Mouse (Mus musculus) midbrain, embryonic 16.5 days (tissue): ENCODE results near the gene Rnf216. TPM values are rescaled to one million over a fixed set of nuclear protein-coding genes. Genes with fewer than 3 reads are reported as not detected.

Source experiments
- ATAC-seq: fragments of 200-750 bp; cut with Nextera tagmentation; 2 replicates; pipeline ENCODE4 v1.8.0; 2017; ENCODE audit warnings: moderate TSS enrichment
- H3K27ac ChIP-seq: fragments of 300-500 bp; sonication (generic); 2 replicates; pipeline ENCODE4 v1.5.1; 2014; ENCODE audit warnings: mild to moderate bottlenecking, low read length, mixed read lengths
- H3K27me3 ChIP-seq: fragments of 300-500 bp; sonication (generic); 2 replicates; pipeline ENCODE4 v1.6.1; 2014; ENCODE audit warnings: low read depth, low read length, mixed read lengths; ENCODE audit not compliant: control insufficient read depth, insufficient read depth
- H3K36me3 ChIP-seq: fragments of 300-500 bp; sonication (generic); 2 replicates; pipeline ENCODE4 v1.6.1; 2014; ENCODE audit warnings: mild to moderate bottlenecking, low read length, moderate library complexity, mixed read lengths; ENCODE audit not compliant: control insufficient read depth, insufficient read depth
- H3K4me1 ChIP-seq: fragments of 300-500 bp; sonication (generic); 2 replicates; pipeline ENCODE4 v1.6.1; 2014; ENCODE audit warnings: mild to moderate bottlenecking, low read length, mixed read lengths; ENCODE audit not compliant: control insufficient read depth, insufficient read depth
- H3K4me2 ChIP-seq: fragments of 300-500 bp; sonication (generic); 2 replicates; pipeline ENCODE4 v1.6.1; 2014; ENCODE audit warnings: mild to moderate bottlenecking, low read length, mixed read lengths
- H3K4me3 ChIP-seq: fragments of 300-500 bp; sonication (generic); 2 replicates; pipeline ENCODE4 v1.5.1; 2014; ENCODE audit warnings: low read depth, mild to moderate bottlenecking, low read length, moderate library complexity, mixed read lengths
- H3K9ac ChIP-seq: fragments of 300-500 bp; sonication (generic); 2 replicates; pipeline ENCODE4 v1.6.1; 2014; ENCODE audit warnings: low read depth, low read length, mixed read lengths
- H3K9me3 ChIP-seq: fragments of 300-500 bp; sonication (generic); replicated peaks from 2 replicates; pipeline ENCODE4 v1.6.1; 2014; ENCODE audit warnings: mild to moderate bottlenecking, low read length, mixed read lengths; ENCODE audit not compliant: control insufficient read depth, poor library complexity, severe bottlenecking
- WGBS: fragments of 180-500 bp; shearing (Covaris S2); extraction: QIAGEN DNeasy Blood & Tissue Kit; methylation state at CpG from one replicate; pipeline ENCODE4 v1.1.7; 2014; 5-methylcytosine and 5-hydroxymethylcytosine counted together
- microRNA-seq: library from miRNA; unstranded; fragments of <30 nt; microRNA quantifications from one replicate; pipeline ENCODE4, GENCODE M21; 2017
- polyA plus RNA-seq: library from polyadenylated mRNA; unstranded; fragments of >200 nt; fragmentation: Nextera tagmentation; extraction: Ambion mirVana; gene quantifications from 2 replicates; pipeline ENCODE4 v1.2.1, GENCODE M21; 2015

The Rnf216 gene
- polyA plus RNA-seq, 1 experiment from 2014 or later, result 28.9 TPM

DNA sequence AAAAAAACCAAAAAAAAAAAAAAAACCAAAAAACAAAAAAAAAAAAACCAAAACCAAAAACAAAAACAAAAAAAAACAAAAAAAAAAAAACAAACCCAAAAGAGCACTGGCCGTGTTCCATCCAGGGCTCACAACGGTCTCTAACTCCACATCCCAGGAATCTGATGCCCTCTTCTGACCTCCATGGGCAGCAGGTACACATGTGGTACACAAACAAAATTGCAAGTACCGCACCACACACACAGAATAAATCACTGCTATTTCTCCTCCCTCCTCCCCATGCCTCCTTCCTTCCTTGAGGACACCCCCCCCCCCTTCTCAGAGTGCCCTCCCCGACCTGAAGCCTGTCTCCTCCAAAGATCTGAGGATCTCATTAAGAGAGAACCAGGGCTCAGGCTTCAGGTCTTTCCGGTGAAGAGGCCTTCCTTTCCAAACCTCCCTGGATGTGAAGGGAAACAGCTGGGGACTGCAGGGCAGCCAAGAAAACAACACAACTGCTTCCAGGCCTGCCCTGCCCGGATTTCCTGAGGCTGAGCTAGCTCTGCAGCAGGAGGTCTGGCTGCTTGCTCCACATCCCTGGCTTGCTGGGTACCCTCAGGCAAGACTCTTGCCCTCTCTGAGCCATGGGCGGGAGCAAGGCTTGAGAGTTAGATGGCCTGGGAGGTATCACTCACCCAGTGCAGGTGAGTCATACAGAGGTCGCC lies 167.7 kb downstream of the Rnf216 start:
- H3K4me2 ChIP-seq, result no peak overlapping the region
- no peak overlapping the region for H3K9ac ChIP-seq
- ATAC-seq, result no peak
- H3K36me3 ChIP-seq, result no peaks in the 10 kb centered on the region
- no peak overlapping the region for H3K4me3 ChIP-seq
- H3K4me1 ChIP-seq, result no peaks in the 10 kb centered on the region
- H3K9me3 ChIP-seq, result no peaks in the 10 kb centered on the region
- 76% methylated on average over 8 of the region's 8 CpGs for whole genome bisulfite sequencing
- H3K27me3 ChIP-seq, result no peaks in the 10 kb centered on the region
- no peak overlapping the region for H3K27ac ChIP-seq

Small RNAs within 50 kb of the gene (microRNA-seq; reads per million reads assigned to microRNA genes)
- gene Gm44405, result not detected

Other genes starting within 250 kb of the Rnf216 start
- 29.9 and 35.1 TPM in 2 replicates for gene Fbxl18, start 217.6 kb downstream of the Rnf216 start, polyA plus RNA-seq
- 13,967 and 14,266 TPM in 2 replicates for gene Actb, start 206.2 kb downstream of the Rnf216 start, polyA plus RNA-seq
- 493 and 557 TPM in 2 replicates for gene Fscn1, start 152.7 kb downstream of the Rnf216 start, polyA plus RNA-seq
- not detected in 2 replicates for gene Olfr718-ps1, start 34.6 kb upstream of the Rnf216 start, polyA plus RNA-seq
- 11.6 and 12.5 TPM in 2 replicates for gene Rbak, start 67.8 kb upstream of the Rnf216 start, polyA plus RNA-seq
- gene Spdye4b, start 68.0 kb upstream of the Rnf216 start, polyA plus RNA-seq, result not detected in 2 replicates
- not detected in 2 replicates for gene Spdye4a, start 113.9 kb upstream of the Rnf216 start, polyA plus RNA-seq
- gene Zfp12, start 122.2 kb upstream of the Rnf216 start, polyA plus RNA-seq, result 18.9 and 20.0 TPM in 2 replicates
- 8.7 and 9.6 TPM in 2 replicates for gene Zfp316, start 157.0 kb upstream of the Rnf216 start, polyA plus RNA-seq
- gene Zfp853, start 180.6 kb upstream of the Rnf216 start, polyA plus RNA-seq, result 0.15 and 0.48 TPM in 2 replicates
- 25.3 and 31.3 TPM in 2 replicates for gene E130309D02Rik, start 202.4 kb upstream of the Rnf216 start, polyA plus RNA-seq
- 70.4 and 71.7 TPM in 2 replicates for gene Zdhhc4, start 216.3 kb upstream of the Rnf216 start, polyA plus RNA-seq
- 0.80 and 0.87 TPM in 2 replicates for gene Grid2ip, start 244.3 kb upstream of the Rnf216 start, polyA plus RNA-seq